Mouse (Mus musculus): Measurements from ENCODE around the gene Dtymk. TPM values are rescaled to one million over a fixed set of nuclear protein-coding genes. Genes with fewer than 3 reads are reported as not detected.
"Not testable (repeated sequence)": the region's sequence is repeated elsewhere in the genome, so short reads cannot be mapped to it uniquely, and the experiment has no call there.

The Dtymk gene
- polyA plus RNA-seq (2016; fragmentation: Nextera tagmentation; extraction: Ambion mirVana), result 214 and 261 TPM in 2 replicates

GRCm38 (mm10) chr1:93801741-93802238, at the start of gene Dtymk:
Dtymk (minus strand) TSS chr1:93801934.
- Histone ChIP-seq H3K27me3 (ENCODE audit: insufficient read depth, poor library complexity, severe bottlenecking) (no peaks in the 10 kb centered on the region), H3K27ac (peak within 1 kb of the TSS; percentile 94), H3K36me3 (peaks cover 49% of the 10 kb centered on the region), H3K4me3 (peak within 1 kb of the TSS; percentile 82), H3K4me1 (peaks cover 31% of the 10 kb centered on the region), H3K9me3 (no peaks in the 10 kb centered on the region)
- under 1% methylated on average over 42 of the region's 42 CpGs for WGBS
- peak; percentile 98 for DNase-seq (ENCODE audit: low spot score)

GRCm38 (mm10) chr1:93845766-93846366, 44.1 kb upstream of the Dtymk start:
- not testable (repeated sequence) for H3K27me3 ChIP-seq (ENCODE audit: insufficient read depth, poor library complexity, severe bottlenecking); H3K27ac ChIP-seq; H3K36me3 ChIP-seq; H3K4me3 ChIP-seq; H3K9me3 ChIP-seq; DNase-seq (ENCODE audit: low spot score); H3K4me1 ChIP-seq
- WGBS, result 88% methylated on average over 2 of the region's 3 CpGs

GRCm38 (mm10) chr1:93838569-93838968, 36.8 kb upstream of the Dtymk start:
- H3K36me3 ChIP-seq, result peaks cover 12% of the 10 kb centered on the region
- not testable (repeated sequence) for H3K9me3 ChIP-seq; H3K27me3 ChIP-seq (ENCODE audit: insufficient read depth, poor library complexity, severe bottlenecking); H3K27ac ChIP-seq; H3K4me1 ChIP-seq; DNase-seq (ENCODE audit: low spot score); H3K4me3 ChIP-seq
- WGBS, result 92% methylated on average over 8 of the region's 8 CpGs

GRCm38 (mm10) chr1:93837335-93837734, 35.6 kb upstream of the Dtymk start:
- no peak for DNase-seq (ENCODE audit: low spot score)
- Histone ChIP-seq H3K27me3 (ENCODE audit: insufficient read depth, poor library complexity, severe bottlenecking) (no peaks in the 10 kb centered on the region), H3K4me3 (no peak overlapping the region), H3K36me3 (peaks cover 12% of the 10 kb centered on the region), H3K27ac (no peak overlapping the region), H3K4me1 (0 out of 2 replicates have a peak, but pooled peaks cover 3% of the 10 kb centered on the region), H3K9me3 (no peaks in the 10 kb centered on the region)
- 91% methylated on average over 8 of the region's 8 CpGs for WGBS

- H3K4me3 ChIP-seq, result no peak overlapping the region
- WGBS, result 88% methylated on average over 2 of the region's 2 CpGs
- 0 out of 2 replicates have a peak, but pooled peaks cover 3% of the 10 kb centered on the region for H3K4me1 ChIP-seq
- peaks cover 12% of the 10 kb centered on the region for H3K36me3 ChIP-seq
- H3K27ac ChIP-seq, result no peak overlapping the region
- no peaks in the 10 kb centered on the region for H3K9me3 ChIP-seq
- no peak for DNase-seq (ENCODE audit: low spot score)
- no peaks in the 10 kb centered on the region for H3K27me3 ChIP-seq (ENCODE audit: insufficient read depth, poor library complexity, severe bottlenecking)
Observed at GRCm38 (mm10) chr1:93836532-93836913, 34.8 kb upstream of the Dtymk start.

GRCm38 (mm10) chr1:93835876-93836531, 34.3 kb upstream of the Dtymk start:
- no peak for DNase-seq (ENCODE audit: low spot score)
- WGBS, result 70% methylated on average over 6 of the region's 6 CpGs
- H3K27me3 ChIP-seq (ENCODE audit: insufficient read depth, poor library complexity, severe bottlenecking), result no peaks in the 10 kb centered on the region

GRCm38 (mm10) chr1:93835211-93835610, 33.5 kb upstream of the Dtymk start:
- 0 out of 2 replicates have a peak, but pooled peaks cover 3% of the 10 kb centered on the region for H3K4me1 ChIP-seq
- H3K4me3 ChIP-seq, result no peak overlapping the region
- no peak overlapping the region for H3K27ac ChIP-seq
- WGBS, result 97% methylated on average over 4 of the region's 4 CpGs
- no peaks in the 10 kb centered on the region for H3K27me3 ChIP-seq (ENCODE audit: insufficient read depth, poor library complexity, severe bottlenecking)
- peaks cover 12% of the 10 kb centered on the region for H3K36me3 ChIP-seq
- no peak for DNase-seq (ENCODE audit: low spot score)
- no peaks in the 10 kb centered on the region for H3K9me3 ChIP-seq

More at GRCm38 (mm10) chr1:93835876-93836531, 34.3 kb upstream of the Dtymk start:
- Histone ChIP-seq H3K27ac (no peak overlapping the region), H3K4me1 (0 out of 2 replicates have a peak, but pooled peaks cover 3% of the 10 kb centered on the region), H3K36me3 (peaks cover 12% of the 10 kb centered on the region), H3K4me3 (no peak overlapping the region), H3K9me3 (no peaks in the 10 kb centered on the region)

GRCm38 (mm10) chr1:93834671-93835150, 33.0 kb upstream of the Dtymk start:
- DNase-seq (ENCODE audit: low spot score), result no peak
- no peak overlapping the region for H3K4me3 ChIP-seq
- no peaks in the 10 kb centered on the region for H3K27me3 ChIP-seq (ENCODE audit: insufficient read depth, poor library complexity, severe bottlenecking)
- 87% methylated on average over 7 of the region's 7 CpGs for WGBS
- no peaks in the 10 kb centered on the region for H3K9me3 ChIP-seq
- H3K36me3 ChIP-seq, result peaks cover 12% of the 10 kb centered on the region
- no peak overlapping the region for H3K27ac ChIP-seq
- H3K4me1 ChIP-seq, result 0 out of 2 replicates have a peak, but pooled peaks cover 3% of the 10 kb centered on the region

- H3K9me3 ChIP-seq; H3K4me1 ChIP-seq; H3K27me3 ChIP-seq (ENCODE audit: insufficient read depth, poor library complexity, severe bottlenecking); DNase-seq (ENCODE audit: low spot score); H3K27ac ChIP-seq; H3K4me3 ChIP-seq: not testable (repeated sequence)
- WGBS, result 65% methylated on average over 3 of the region's 4 CpGs
- peaks cover 11% of the 10 kb centered on the region for H3K36me3 ChIP-seq
Observed at GRCm38 (mm10) chr1:93832754-93833360, 31.1 kb upstream of the Dtymk start.

- Histone ChIP-seq H3K27me3 (ENCODE audit: insufficient read depth, poor library complexity, severe bottlenecking) (no peaks in the 10 kb centered on the region), H3K4me3 (peak overlapping the region; percentile 69; the same call in 1 of the 2 replicates), H3K4me1 (peaks cover 16% of the 10 kb centered on the region), H3K36me3 (peaks cover 7% of the 10 kb centered on the region), H3K27ac (peak overlapping the region; percentile 93; the same call in 1 of the 2 replicates), H3K9me3 (no peaks in the 10 kb centered on the region)
- DNase-seq (ENCODE audit: low spot score), result no peak
- 91% methylated on average over 9 of the region's 9 CpGs for WGBS
Observed at GRCm38 (mm10) chr1:93826540-93826835, 24.8 kb upstream of the Dtymk start.

- WGBS, result 45% methylated on average over 27 of the region's 27 CpGs
- H3K27ac ChIP-seq, result peak overlapping the region; percentile 93
- peaks cover 16% of the 10 kb centered on the region for H3K4me1 ChIP-seq
- no peak for DNase-seq (ENCODE audit: low spot score)
- peak overlapping the region; percentile 69 for H3K4me3 ChIP-seq
- no peaks in the 10 kb centered on the region for H3K9me3 ChIP-seq
- H3K36me3 ChIP-seq, result peaks cover 12% of the 10 kb centered on the region
- no peaks in the 10 kb centered on the region for H3K27me3 ChIP-seq (ENCODE audit: insufficient read depth, poor library complexity, severe bottlenecking)
Observed at GRCm38 (mm10) chr1:93825771-93826539, 24.2 kb upstream of the Dtymk start.

- peaks cover 16% of the 10 kb centered on the region for H3K4me1 ChIP-seq
- peak overlapping the region; percentile 93 for H3K27ac ChIP-seq
- no peaks in the 10 kb centered on the region for H3K9me3 ChIP-seq
- H3K27me3 ChIP-seq (ENCODE audit: insufficient read depth, poor library complexity, severe bottlenecking), result no peaks in the 10 kb centered on the region
- under 1% methylated on average over 30 of the region's 30 CpGs for WGBS
- H3K4me3 ChIP-seq, result peak overlapping the region; percentile 69
- peak; percentile 97 for DNase-seq (ENCODE audit: low spot score)
- peaks cover 19% of the 10 kb centered on the region for H3K36me3 ChIP-seq
Observed at GRCm38 (mm10) chr1:93825105-93825674, 23.5 kb upstream of the Dtymk start.

All from heart, embryonic 10.5 days (tissue).